Mouse (Mus musculus) urinary bladder, adult 2 months (tissue): ENCODE measurements around the gene Plpp2. TPM values are rescaled to one million over a fixed set of nuclear protein-coding genes. Genes with fewer than 3 reads are reported as not detected.

Experiments
- DNase-seq: peaks from one replicate; pipeline ENCODE4 v3.0.0; 2022; ENCODE audit warnings: low spot score
- polyA plus RNA-seq: library from polyadenylated mRNA; depleted of rRNA; stranded (reverse); fragments of >200 nt; gene quantifications from 2 replicates; pipeline ENCODE4 v1.2.3, GENCODE M21; 2012; rRNA removed

Plpp2 gene
- polyA plus RNA-seq, 1 experiment: 21.5 TPM

DNA sequence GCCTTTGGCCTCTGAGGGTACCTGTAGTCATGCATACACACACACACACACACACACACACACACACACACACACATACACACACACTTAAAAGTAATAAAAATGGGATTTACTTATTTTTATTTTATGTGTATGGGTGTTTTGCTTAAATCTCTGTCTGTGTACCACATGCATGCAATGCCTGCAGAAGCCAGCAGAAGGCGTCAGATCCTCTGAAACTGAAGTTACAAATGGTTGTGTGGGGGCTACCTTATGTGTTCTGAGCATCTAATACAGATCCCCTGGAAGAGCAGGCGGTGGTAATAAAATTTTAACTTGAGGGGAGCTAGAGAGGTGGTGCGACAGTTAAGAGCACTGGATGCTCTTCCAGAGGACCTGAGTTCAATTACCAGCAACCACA, 5.5 kb downstream of the Plpp2 start:
- DNase-seq: no peak

DNA sequence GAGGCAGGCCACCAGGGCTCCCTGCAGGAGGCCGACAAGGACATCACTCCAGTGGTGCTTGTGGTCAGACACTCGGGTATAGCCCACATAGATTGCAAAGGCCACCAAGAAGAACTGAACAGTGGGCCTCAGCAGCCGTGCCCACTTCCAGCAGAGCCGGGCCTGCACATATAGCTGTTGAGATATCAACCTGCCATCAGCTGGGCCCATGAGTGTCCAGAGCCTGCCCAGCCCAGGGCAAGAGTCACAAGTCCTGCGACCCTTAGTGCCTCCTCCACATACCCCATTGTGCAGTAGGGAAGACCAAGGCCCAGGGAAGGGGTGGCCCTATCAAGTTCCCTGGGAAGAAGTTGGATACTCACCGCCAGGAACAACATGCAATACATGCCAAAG, 6.1 kb downstream of the Plpp2 start:
- no peak for DNase-seq

DNA sequence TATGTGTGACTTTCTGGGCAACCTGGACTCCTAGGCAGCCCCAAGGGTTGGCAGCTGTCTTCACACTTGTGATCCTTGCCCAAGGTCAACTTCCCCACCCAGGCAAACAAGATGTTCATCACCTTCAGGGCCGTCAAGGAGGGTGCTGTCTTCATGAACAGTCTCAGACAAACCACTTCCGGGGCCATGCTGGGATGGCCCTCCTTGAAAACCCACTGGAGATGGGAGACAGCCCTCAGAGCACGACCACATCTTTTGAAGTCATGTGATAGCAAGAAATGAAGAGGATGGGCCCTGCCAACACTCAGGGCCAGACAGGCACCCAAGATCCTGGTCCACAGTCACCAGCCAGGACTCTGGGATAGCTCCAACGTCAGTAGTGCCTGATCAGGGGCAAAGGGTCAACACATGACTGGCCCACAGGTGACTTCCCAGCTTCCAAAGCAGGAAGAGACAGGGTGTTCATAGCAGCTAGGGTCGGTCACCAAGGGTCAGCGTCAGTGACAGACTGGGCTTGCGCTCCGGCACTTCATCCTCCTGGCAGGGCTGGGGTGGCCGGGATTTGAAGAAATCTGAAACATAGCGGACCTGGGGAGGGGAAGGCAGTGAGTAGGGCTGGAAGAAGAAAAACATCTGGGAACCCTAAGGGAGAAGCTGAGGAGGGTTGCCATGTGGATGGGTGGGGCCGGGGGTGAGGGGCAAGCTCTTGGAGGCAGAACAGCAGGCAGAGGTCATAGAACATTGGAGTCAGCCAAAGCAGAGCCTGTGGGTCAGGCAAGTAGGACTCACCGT, 6.7 kb downstream of the Plpp2 start:
- no peak for DNase-seq

DNA sequence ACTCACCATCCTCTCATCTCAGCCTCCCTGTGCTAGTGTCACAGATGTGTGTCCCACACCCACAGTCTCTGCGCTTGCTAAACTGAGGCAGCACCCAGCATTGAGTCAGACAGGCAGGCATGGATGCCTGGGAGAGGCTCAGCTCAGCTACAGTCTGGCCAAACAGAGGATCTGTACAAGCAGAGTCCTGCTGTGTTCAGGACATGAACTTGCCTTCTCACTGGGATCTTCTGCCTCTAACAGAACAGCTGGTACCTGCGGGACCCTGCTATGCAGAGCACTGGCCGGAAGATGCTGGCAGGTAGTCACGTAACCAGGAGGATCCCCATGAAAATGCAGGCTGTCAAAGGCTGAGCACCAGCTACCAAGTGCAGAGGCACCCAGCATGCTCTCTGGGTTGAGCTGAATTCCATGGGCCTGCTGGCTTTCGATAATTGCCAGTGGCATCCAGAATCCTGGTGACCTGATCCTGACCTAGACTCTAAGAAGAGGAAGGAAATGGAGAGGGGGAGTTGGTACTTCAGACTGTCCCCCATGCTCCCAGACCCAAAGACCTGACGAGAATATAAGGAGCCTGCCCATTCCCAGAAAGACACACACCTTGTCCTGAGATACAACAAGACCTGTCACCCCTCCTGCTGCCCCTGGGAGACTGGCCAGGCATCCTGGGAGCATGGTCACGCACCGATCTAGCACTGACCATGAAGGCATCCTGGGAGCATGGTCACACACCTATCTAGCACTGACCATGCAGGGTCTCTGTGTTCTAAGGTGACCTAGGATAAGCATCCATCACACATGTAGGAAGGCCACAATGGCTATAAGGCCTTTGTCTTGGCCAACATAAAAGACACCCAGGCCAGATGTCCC, 7.9 kb downstream of the Plpp2 start:
- no peak for DNase-seq

DNA sequence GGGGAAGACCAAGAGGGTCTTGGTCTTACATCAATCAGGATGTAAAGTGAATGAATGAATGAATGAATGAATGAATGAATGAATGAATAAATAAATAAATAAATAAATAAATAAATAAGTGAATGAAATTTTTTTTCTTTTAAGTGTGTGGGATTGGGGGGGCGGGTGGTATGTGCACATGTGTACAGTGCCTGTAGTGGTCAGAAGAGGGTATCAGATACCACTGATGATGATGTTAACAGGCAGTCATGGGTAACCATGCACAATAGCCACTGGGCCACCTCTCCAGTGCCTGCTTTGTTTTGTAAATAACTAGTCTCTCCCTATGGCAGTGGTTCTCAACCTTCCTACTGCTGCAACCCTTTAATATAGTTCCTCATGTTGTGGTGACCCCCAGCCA, 9.2 kb downstream of the Plpp2 start:
- DNase-seq: no peak

DNA sequence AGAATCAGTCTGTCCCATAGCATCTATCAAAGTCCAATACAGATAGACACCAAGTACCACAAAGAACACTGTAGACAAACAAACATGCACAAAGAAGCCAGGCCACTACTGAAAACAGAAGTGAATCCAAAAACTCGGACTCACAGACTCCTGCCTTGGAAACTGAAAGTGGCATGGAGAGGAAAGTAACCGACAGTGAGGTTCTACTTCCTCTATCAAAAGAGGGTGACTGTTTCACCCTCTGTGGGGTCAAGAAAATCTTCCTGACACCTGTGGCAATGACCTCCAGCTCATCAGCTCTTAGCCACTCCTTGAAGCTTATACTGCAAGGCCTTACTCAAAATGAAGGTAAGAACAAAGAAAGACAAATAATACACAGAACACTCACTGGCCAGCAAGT, 26.9 kb downstream of the Plpp2 start:
- DNase-seq: no peak

DNA sequence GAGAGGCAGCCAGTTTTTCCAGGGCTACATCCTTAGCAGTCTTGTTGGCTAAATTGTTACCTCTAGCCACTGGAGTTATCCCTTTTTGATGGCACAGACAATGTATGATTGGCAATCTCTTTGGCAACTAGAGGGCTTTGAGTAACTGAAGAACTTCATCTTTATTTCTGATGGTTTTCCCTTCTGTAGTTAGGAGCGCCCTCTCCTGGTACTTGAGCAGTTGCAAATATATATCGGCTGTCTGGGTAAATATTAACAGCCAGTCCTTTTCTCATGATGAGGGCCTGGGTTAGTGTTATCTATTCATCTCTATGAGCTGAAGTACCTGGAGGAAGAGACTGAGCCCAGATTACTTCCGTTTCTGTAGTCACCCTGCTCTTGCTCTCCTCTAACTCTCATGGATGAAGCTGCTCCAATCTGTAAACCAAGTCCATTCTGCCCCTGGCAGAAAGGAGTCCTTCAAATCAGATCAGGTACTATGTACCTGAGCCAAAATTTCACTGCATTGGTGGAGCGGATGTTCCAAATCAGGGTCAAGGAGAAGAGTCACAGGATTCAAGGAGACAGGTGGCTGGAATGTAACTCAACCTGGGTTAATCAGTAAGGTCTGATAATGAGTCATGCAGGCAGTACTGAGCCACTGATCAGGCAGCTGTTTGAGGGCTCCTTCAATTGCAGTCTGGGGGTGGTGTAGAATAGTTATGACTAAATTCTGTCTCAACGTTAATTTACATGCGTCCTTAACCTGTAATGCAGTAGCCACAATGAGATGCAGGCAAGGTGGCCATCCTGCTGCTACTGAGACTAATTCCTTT, 30.6 kb downstream of the Plpp2 start:
- DNase-seq: no peak

DNA sequence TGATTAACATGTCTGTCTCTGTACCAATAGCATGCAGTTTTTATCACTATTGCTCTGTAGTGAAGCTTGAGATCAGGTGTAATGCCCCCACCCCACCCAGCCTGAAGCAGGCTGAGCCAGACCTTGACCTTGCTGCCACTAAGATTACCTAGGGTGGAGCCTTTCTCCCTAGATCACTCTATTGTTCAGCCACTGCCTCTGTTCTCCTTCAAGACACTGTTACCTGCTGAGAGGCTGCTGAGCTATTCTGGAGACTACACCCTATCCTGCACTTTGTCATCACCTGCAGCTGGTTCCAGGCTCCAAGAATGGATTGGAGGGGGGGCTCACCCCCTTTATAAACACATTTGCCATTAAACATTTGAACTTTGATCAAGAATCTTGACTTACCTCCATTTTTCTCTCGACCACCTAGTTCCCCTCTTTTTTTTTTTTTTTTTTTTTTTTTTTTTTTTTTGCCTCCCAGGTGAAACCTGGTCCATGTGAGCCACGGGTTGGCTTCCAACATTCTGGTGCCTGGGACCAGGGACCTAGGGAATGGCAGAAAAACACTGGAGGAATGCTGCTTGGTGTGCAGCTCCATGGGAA, 36.8 kb downstream of the Plpp2 start:
- no peak for DNase-seq

DNA sequence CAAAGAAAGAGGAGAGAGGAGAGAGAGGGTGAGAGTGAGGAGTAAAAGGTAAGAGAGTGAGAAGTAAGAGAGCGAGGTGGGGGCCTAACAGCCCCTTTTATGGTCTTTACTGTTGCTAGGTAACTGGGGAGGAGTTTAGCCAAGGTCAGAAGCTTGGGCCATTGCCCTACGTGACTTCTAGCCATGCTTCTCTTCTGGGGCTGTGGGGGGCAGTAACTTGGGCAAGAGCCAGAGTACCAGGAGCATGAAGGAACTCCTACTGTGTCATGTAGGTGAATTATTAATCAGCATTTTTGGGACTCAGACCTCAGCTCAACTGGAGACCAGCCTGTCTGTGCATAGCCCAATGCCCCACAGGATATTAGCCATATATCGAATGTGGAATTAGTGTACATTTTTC, 37.7 kb downstream of the Plpp2 start:
- DNase-seq: no peak

Other genes starting within 250 kb of the Plpp2 start
- gene Vmn2r82, start 177.3 kb downstream of the Plpp2 start, polyA plus RNA-seq: not detected in 2 replicates
- not detected in 2 replicates for gene Vmn2r83, start 65.1 kb downstream of the Plpp2 start, polyA plus RNA-seq
- 54.3 and 59.5 TPM in 2 replicates for gene Mier2, start 21.4 kb upstream of the Plpp2 start, polyA plus RNA-seq
- gene Theg, start 53.5 kb upstream of the Plpp2 start, polyA plus RNA-seq: not detected in 2 replicates
- gene C2cd4c, start 80.2 kb upstream of the Plpp2 start, polyA plus RNA-seq: 0.04 and 0.06 TPM in 2 replicates
- 7.4 and 7.6 TPM in 2 replicates for gene Shc2, start 104.1 kb upstream of the Plpp2 start, polyA plus RNA-seq
- gene Odf3l2, start 111.9 kb upstream of the Plpp2 start, polyA plus RNA-seq: not detected in 2 replicates
- gene Madcam1, start 130.8 kb upstream of the Plpp2 start, polyA plus RNA-seq: not detected in 2 replicates
- 29.1 and 33.7 TPM in 2 replicates for gene Tpgs1, start 135.6 kb upstream of the Plpp2 start, polyA plus RNA-seq
- gene Cdc34, start 148.4 kb upstream of the Plpp2 start, polyA plus RNA-seq: 60.6 and 70.0 TPM in 2 replicates
- gene Gzmm, start 155.2 kb upstream of the Plpp2 start, polyA plus RNA-seq: 1.1 and 1.4 TPM in 2 replicates
- 614 and 631 TPM in 2 replicates for gene Bsg, start 170.7 kb upstream of the Plpp2 start, polyA plus RNA-seq
- 0.96 and 1.5 TPM in 2 replicates for gene Hcn2, start 182.8 kb upstream of the Plpp2 start, polyA plus RNA-seq
- 28.5 and 31.7 TPM in 2 replicates for gene Polrmt, start 212.8 kb upstream of the Plpp2 start, polyA plus RNA-seq
- 0.04 and 0.06 TPM in 2 replicates for gene Fgf22, start 221.3 kb upstream of the Plpp2 start, polyA plus RNA-seq
- gene Rnf126, start 233.2 kb upstream of the Plpp2 start, polyA plus RNA-seq: 54.5 and 59.4 TPM in 2 replicates
- gene Fstl3, start 243.5 kb upstream of the Plpp2 start, polyA plus RNA-seq: 41.4 and 44.3 TPM in 2 replicates